Mouse (Mus musculus) mammary gland, adult 2 months (tissue): ENCODE measurements around the gene Pth2. TPM values are rescaled to one million over a fixed set of nuclear protein-coding genes. Genes with fewer than 3 reads are reported as not detected.

ENCODE experiments used
- polyA plus RNA-seq: library from polyadenylated mRNA; depleted of rRNA; stranded (reverse); fragments of >200 nt; gene quantifications from 2 replicates; pipeline ENCODE4 v1.2.3, GENCODE M21; 2012; ENCODE audit warnings: low replicate concordance; rRNA removed

The Pth2 gene
- not detected in 2 replicates for polyA plus RNA-seq

DNA sequence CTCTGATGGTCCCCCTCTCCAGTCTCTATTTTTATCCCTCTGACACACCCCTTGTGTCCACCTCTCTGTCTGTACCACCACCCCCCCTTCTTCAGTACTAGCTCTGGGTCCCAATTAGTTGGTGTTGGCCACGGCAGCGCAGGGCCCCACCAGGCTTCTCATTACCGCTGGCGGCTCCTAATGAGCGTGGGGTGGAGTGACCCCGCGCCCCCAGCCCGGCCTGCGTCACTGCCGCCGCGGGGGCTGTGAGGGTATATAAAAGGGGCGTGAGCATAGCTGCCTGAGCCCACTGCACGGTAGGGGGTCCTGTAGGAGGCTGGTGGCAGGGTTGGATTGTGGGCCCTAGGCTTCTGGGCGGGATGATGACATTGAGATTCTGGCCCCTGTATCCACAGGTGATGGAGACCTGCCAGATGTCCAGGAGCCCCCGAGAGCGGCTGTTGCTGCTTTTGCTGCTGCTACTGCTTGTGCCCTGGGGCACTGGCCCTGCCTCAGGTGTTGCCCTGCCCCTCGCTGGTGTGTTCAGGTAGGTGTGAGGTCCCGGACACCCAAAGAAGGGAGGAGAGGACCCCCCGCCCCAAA, at the start of gene Pth2:
Gene Pth2 (plus strand): TSS at position 100 of the 582 bp plus-strand sequence.

DNA sequence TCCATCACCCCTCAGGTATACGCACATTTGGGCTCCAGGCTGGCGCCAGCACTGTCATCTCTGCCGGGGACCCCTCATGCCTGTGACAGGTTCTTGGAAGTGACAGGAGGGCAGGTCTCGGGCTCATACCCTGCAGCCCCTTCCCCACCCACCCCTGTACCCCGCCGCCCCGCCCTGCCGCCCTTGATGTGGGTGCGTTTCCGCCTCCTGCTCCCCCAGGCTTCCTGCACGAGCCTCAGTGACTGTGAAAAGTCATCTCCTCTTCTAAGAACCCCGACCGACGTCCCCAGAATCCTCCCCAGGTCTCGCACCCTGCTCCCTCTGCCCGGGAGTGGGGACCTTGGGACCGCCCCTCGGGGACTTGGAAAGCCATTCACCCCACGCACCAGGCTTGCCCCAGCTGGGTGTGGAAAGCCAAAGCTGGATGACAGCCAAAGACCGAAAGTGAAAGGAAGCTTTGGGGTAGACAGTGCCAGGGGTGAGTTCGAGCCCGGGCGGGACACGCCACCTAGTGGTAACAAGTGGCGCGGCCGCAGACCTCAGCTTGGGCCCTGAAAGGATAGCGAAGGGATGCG, 44.7 kb upstream of the Pth2 start, which contains the start of the genes Gm45713 and Flt3l:
Gene Gm45713 (minus strand): TSS at position 239 of the 575 bp plus-strand sequence.
Gene Flt3l (minus strand): TSS at position 440 of the 575 bp plus-strand sequence.

DNA sequence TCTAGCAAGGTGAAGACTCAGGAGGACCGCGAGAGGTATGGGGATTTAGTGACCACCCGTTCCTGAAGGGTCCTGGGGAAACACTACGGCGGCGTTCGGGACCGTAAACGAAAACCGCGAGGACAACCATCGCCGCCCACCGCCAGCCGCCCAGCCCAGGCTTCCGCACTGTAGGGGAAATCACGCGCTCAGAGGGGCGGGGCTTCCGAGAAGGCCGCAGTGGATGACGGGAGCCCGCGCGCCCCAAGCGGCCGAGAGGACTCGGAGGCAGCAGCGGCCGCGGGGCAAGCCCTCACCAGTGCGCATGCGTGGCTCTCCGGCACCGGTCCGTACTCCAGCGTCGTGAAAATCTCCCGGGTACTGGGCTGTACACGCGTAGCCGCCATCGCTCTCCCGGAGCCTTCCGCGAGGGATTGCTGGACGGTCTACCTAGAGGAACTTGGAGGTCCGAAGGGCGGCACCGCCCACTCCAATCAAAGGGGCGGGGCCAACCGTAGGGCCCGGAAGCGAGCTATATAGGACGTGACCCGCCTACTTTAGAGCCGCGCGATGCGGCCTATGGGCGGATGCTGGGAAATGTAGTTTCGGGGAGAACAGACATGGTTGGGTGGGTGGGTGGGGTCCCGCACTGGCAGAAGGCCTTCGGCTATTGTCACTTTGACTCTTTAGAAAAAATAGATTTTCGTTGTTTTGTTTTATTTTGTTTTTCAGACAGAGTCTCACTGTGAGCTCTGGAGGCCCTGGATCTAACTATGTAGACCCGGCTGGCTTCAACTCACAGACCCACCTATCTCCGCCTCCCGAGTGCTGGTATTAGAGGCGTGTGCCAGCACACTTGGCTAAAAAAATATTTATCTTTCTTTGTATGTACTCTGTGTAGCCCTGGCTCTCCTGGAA, 26.5 kb upstream of the Pth2 start, which contains the start of the genes Pih1d1 and Aldh16a1:
Gene Pih1d1 (plus strand): TSS at position 208 of the 897 bp plus-strand sequence.
Gene Aldh16a1 (minus strand): TSS at position 489 of the 897 bp plus-strand sequence.

DNA sequence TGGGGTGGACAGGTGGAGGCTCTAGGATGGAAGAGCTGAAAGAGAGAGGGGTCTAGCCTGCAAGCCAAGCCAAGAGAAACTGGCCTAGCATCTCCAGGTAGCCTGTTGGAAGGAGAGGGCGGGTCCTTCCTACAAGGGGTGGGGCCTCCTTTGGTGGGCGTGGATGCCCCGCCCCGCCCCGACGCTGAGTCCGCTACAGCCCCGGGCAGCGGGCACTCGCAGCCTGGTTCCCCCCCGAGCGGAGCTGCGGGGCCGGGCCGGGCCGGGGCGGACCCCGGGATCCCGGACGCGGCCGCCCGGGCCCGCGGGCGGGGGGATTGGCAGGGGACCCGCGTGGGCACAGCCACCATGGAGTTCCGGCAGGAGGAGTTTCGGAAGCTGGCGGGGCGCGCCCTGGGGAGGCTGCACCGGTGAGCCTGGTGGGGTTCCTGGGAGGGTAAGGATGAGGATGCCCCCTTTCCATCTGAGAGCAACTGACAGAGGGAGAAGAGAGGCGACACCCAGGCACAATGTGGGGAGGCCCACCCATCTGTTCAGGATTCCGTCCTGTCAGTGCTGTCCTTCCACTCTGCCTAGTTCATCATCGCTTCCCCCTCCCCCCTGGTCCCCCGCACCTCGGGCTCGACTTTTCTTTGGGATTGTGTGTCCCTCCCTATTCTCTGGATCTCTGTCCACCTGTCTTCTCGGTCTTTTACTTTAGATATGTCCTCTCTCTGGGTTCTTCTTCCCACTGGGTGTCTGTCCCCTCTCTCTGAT, 16.9 kb upstream of the Pth2 start, which contains the start of gene Slc17a7:
Gene Slc17a7 (plus strand): TSS at position 215 of the 756 bp plus-strand sequence.

DNA sequence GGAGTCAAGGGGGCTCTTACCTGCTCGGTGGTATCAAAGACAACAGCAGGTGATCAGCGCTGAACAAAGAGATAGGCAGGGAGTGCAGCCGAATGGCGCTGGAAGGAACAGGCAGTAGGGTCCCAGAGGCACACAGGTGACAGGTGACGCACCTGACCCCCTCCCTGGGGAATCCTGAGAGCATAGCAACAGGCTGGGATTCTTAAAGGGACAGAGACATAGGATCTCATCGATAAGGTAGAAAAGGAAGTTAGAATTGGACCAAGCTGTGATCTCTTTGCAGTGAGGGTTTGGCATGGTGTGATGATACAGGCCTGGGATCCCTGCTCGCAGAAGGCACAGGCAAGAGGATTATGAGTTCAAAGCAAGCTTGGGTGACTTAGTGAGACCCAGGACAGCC, 1.3 kb upstream of the Pth2 start, which contains the start of gene Gfy:
Gene Gfy (minus strand): TSS at position 101 of the 400 bp plus-strand sequence.

DNA sequence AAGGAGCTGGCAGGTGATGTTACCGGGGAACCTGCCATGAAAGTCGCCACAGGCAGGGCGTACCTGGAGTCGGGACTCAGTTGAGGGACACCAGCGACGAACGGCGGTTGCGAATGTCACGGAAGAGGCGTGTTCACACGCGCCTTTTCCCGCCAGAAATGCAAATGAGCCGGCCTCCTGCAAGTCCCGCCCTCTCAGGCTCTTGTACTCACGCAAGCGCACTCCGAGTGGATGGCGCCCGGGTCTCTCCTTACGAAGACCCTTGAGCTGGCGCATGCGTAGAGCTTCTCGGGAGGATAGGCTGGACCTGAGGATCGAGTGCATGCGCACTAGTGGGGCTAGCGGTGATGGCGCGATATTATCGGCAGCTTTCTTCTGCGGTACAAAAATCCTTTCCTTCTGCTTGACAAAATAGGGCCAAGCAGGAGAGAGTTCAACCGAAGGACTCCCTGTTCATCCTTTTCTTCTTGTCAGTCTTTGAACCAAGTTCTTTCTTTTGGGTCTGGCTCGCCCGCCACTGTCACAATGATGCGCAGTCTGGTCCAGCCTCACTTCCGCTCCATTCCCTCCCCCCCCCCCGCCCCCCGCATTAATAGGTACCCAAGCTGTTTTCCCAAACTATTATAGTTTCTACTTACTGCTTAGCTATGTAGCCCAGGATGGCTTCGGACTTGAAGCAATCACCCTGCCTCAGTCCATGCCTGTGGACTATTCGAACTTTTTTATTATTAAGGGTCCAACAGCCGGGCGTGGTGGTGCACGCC, 23.8 kb downstream of the Pth2 start, which contains the start of gene Ccdc155:
Gene Ccdc155 (minus strand): TSS at position 513 of the 764 bp plus-strand sequence.

DNA sequence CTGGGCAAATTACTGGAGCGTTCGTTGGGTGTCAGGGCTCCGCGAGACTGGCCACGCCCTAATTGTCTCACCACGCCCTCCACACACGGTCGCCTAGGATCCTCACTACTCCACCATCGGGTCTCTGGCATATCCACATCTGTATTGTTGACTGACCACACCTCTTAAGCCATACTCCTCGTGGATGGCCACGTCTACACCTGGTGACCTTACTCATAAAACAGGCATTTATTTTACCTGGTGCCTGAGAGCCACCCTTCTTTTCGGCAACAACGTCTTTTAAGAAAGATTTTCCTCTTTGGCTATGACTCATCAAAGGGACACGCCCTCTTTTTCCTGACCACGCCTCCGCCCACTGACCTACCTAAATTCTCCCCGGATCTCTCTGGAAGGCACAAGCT, 31.1 kb downstream of the Pth2 start, which contains the start of gene Dkkl1:
Gene Dkkl1 (minus strand): TSS at position 297 of the 401 bp plus-strand sequence.

DNA sequence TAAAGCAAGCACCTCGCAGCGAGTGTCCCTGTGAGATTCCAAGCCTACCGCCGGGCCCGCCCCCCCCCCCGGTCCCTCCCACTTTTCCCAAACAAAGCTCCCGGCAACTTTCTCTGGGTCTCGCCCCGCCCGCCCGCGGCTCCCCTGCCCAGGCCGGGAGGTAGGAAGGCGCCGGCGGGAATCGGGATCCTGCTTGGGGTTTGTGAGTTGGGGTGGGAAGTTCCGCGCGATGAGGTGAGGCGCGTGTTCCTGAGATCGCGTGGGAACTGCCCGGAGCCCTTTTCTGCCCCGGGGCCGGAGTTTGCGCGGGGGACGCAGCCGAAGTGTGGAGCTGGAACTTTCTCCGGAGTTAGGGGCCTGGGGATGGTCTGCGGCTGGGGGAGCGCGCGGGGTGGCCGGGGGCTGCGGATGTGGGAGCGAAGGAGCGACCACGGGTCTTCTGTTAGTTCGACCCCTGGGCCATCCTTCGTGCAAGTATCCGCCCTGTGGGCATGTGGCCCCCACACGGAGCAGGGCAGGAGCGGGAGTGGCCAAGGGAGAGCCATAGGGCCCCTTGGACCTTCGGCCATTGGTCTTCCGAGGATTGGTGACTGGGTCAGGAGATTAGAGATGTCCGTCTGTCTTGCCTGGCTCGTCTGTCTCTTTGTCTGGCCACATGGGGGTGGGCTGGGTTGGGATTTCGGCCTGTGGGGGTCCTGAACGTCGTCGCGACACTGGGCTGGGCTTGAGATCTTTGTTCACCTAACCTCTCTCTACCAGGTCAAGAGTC, 35.1 kb downstream of the Pth2 start, which contains the start of gene Tead2:
Gene Tead2 (plus strand): TSS at position 81 of the 769 bp plus-strand sequence.

Other genes with a start within 250 kb of the Pth2 start
- 0.19 and 0.26 TPM in 2 replicates for gene Tsks, start 237.8 kb upstream of the Pth2 start, polyA plus RNA-seq
- gene Cpt1c, start 206.1 kb upstream of the Pth2 start, polyA plus RNA-seq, result 34.3 and 34.4 TPM in 2 replicates
- 97.1 and 118 TPM in 2 replicates for gene Prmt1, start 194.4 kb upstream of the Pth2 start, polyA plus RNA-seq
- 120 and 136 TPM in 2 replicates for gene Irf3, start 183.3 kb upstream of the Pth2 start, polyA plus RNA-seq
- 38.7 and 59.9 TPM in 2 replicates for gene Bcl2l12, start 182.3 kb upstream of the Pth2 start, polyA plus RNA-seq
- gene Scaf1, start 164.6 kb upstream of the Pth2 start, polyA plus RNA-seq, result 58.3 and 111 TPM in 2 replicates
- 201 and 278 TPM in 2 replicates for gene Rras, start 163.0 kb upstream of the Pth2 start, polyA plus RNA-seq
- 7.2 and 19.0 TPM in 2 replicates for gene Prr12, start 128.1 kb upstream of the Pth2 start, polyA plus RNA-seq
- 75.7 and 106 TPM in 2 replicates for gene Nosip, start 118.6 kb upstream of the Pth2 start, polyA plus RNA-seq
- 74.1 and 134 TPM in 2 replicates for gene Prrg2, start 118.3 kb upstream of the Pth2 start, polyA plus RNA-seq
- 147 and 250 TPM in 2 replicates for gene Rcn3, start 88.8 kb upstream of the Pth2 start, polyA plus RNA-seq
- 251 and 271 TPM in 2 replicates for gene Fcgrt, start 77.1 kb upstream of the Pth2 start, polyA plus RNA-seq
- gene Rps11, start 56.6 kb upstream of the Pth2 start, polyA plus RNA-seq, result 167 and 309 TPM in 2 replicates
- 1,471 and 2,886 TPM in 2 replicates for gene Rpl13a, start 52.2 kb upstream of the Pth2 start, polyA plus RNA-seq
- gene Gm45713, start 44.8 kb upstream of the Pth2 start, polyA plus RNA-seq, result 0.93 and 17.5 TPM in 2 replicates
- gene Flt3l, start 44.6 kb upstream of the Pth2 start, polyA plus RNA-seq, result 166 and 183 TPM in 2 replicates
- 54.4 and 57.6 TPM in 2 replicates for gene Pih1d1, start 26.7 kb upstream of the Pth2 start, polyA plus RNA-seq
- 53.8 and 90.5 TPM in 2 replicates for gene Aldh16a1, start 26.4 kb upstream of the Pth2 start, polyA plus RNA-seq
- 0.13 and 0.24 TPM in 2 replicates for gene Slc17a7, start 17.0 kb upstream of the Pth2 start, polyA plus RNA-seq
- gene Gfy, start 1.4 kb upstream of the Pth2 start, polyA plus RNA-seq, result not detected in 2 replicates
- gene Ccdc155, start 23.9 kb downstream of the Pth2 start, polyA plus RNA-seq, result 0.20 and 0.22 TPM in 2 replicates
- 23.3 and 27.6 TPM in 2 replicates for gene Dkkl1, start 31.2 kb downstream of the Pth2 start, polyA plus RNA-seq
- gene Tead2, start 34.8 kb downstream of the Pth2 start, polyA plus RNA-seq, result 101 and 152 TPM in 2 replicates
- gene Cd37, start 58.1 kb downstream of the Pth2 start, polyA plus RNA-seq, result 279 and 619 TPM in 2 replicates
- gene Slc6a16, start 60.1 kb downstream of the Pth2 start, polyA plus RNA-seq, result 0.19 TPM in 1 of 2 replicates, not detected in the other
- 0.32 and 0.49 TPM in 2 replicates for gene Slc6a21, start 96.5 kb downstream of the Pth2 start, polyA plus RNA-seq
- 30.5 and 38.2 TPM in 2 replicates for gene Trpm4, start 152.8 kb downstream of the Pth2 start, polyA plus RNA-seq
- gene Hrc, start 154.3 kb downstream of the Pth2 start, polyA plus RNA-seq, result 0.06 and 44.9 TPM in 2 replicates
- 1.2 and 1.6 TPM in 2 replicates for gene Ppfia3, start 186.0 kb downstream of the Pth2 start, polyA plus RNA-seq
- gene Lin7b, start 189.6 kb downstream of the Pth2 start, polyA plus RNA-seq, result 1.8 and 3.3 TPM in 2 replicates
- gene Snrnp70, start 214.7 kb downstream of the Pth2 start, polyA plus RNA-seq, result 247 and 258 TPM in 2 replicates
- gene Kcna7, start 224.7 kb downstream of the Pth2 start, polyA plus RNA-seq, result 0.63 and 29.9 TPM in 2 replicates
- gene Ntf5, start 232.7 kb downstream of the Pth2 start, polyA plus RNA-seq, result 2.5 and 3.1 TPM in 2 replicates
- 1.4 and 1.5 TPM in 2 replicates for gene Lhb, start 239.8 kb downstream of the Pth2 start, polyA plus RNA-seq